Mouse (Mus musculus) neural tube, embryonic 14.5 days (tissue): Measurements from ENCODE around the gene Gria4. TPM values are rescaled to one million over a fixed set of nuclear protein-coding genes. Genes with fewer than 3 reads are reported as not detected.
A peak's percentile ranks its signal among the peaks of the same experiment; 100 is the strongest.

Source experiments
- ATAC-seq: fragments of 200-750 bp; cut with Nextera tagmentation; 2 replicates; pipeline ENCODE4 v1.8.0; 2017; ENCODE audit warnings: low read depth, mild to moderate bottlenecking, moderate TSS enrichment, moderate library complexity
- H3K27ac ChIP-seq: fragments of 300-500 bp; sonication (generic); 2 replicates; pipeline ENCODE4 v1.5.1; 2014; ENCODE audit warnings: low read depth, mild to moderate bottlenecking, control low read depth, low read length, moderate library complexity, mixed read lengths
- H3K27me3 ChIP-seq: fragments of 300-500 bp; sonication (generic); 2 replicates; pipeline ENCODE4 v1.6.1; 2014; ENCODE audit warnings: low read length; ENCODE audit not compliant: control insufficient read depth, insufficient read depth
- H3K36me3 ChIP-seq: fragments of 300-500 bp; sonication (generic); 2 replicates; pipeline ENCODE4 v1.6.1; 2014; ENCODE audit warnings: low read length, mixed read lengths; ENCODE audit not compliant: control insufficient read depth, insufficient read depth
- H3K4me1 ChIP-seq: fragments of 300-500 bp; sonication (generic); 2 replicates; pipeline ENCODE4 v1.6.1; 2014; ENCODE audit warnings: low read length; ENCODE audit not compliant: control insufficient read depth, insufficient read depth
- H3K4me2 ChIP-seq: fragments of 300-500 bp; sonication (generic); 2 replicates; pipeline ENCODE4 v1.6.1; 2014; ENCODE audit warnings: mild to moderate bottlenecking, low read depth, low read length, control low read depth
- H3K4me3 ChIP-seq: fragments of 300-500 bp; sonication (generic); 2 replicates; pipeline ENCODE4 v1.5.1; 2014; ENCODE audit warnings: low read depth, low read length, control low read depth, mixed read lengths
- H3K9ac ChIP-seq: fragments of 300-500 bp; sonication (generic); replicated peaks from 2 replicates; pipeline ENCODE4 v1.6.1; 2014; ENCODE audit warnings: low read depth, mild to moderate bottlenecking, control low read depth, low read length, mixed read lengths
- H3K9me3 ChIP-seq: fragments of 300-500 bp; sonication (generic); 2 replicates; pipeline ENCODE4 v1.6.1; 2016; ENCODE audit warnings: low read length; ENCODE audit not compliant: control insufficient read depth
- WGBS: fragments of 180-500 bp; shearing (Covaris S2); extraction: QIAGEN DNeasy Blood & Tissue Kit; methylation state at CpG from one replicate; pipeline ENCODE4 v1.1.7; 2014; 5-methylcytosine and 5-hydroxymethylcytosine counted together
- polyA plus RNA-seq: library from polyadenylated mRNA; unstranded; fragments of >200 nt; fragmentation: Nextera tagmentation; extraction: Ambion mirVana; gene quantifications from 2 replicates; pipeline ENCODE4 v1.2.1, GENCODE M21; 2014

Gria4 gene
- polyA plus RNA-seq, 1 experiment from 2014 or later, result 72.8 TPM

GRCm38 (mm10) chr9:4631910-4632309, 164.1 kb downstream of the Gria4 start:
- Histone ChIP-seq H3K4me3 (no peak overlapping the region), H3K4me1 (no peaks in the 10 kb centered on the region), H3K27me3 (no peaks in the 10 kb centered on the region), H3K4me2 (no peak overlapping the region), H3K9ac (no peak overlapping the region), H3K9me3 (no peaks in the 10 kb centered on the region), H3K36me3 (no peaks in the 10 kb centered on the region), H3K27ac (no peak overlapping the region)
- WGBS, result 85% methylated on average over 4 of the region's 4 CpGs
- no peak for ATAC-seq

GRCm38 (mm10) chr9:4615286-4615685, 180.7 kb downstream of the Gria4 start:
- Histone ChIP-seq H3K9ac (no peak overlapping the region), H3K27me3 (no peaks in the 10 kb centered on the region), H3K4me3 (no peak overlapping the region), H3K27ac (no peak overlapping the region), H3K4me2 (no peak overlapping the region), H3K9me3 (no peaks in the 10 kb centered on the region), H3K36me3 (no peaks in the 10 kb centered on the region), H3K4me1 (no peaks in the 10 kb centered on the region)
- no peak for ATAC-seq

GRCm38 (mm10) chr9:4605354-4605753, 190.7 kb downstream of the Gria4 start:
- 50% methylated on average over 3 of the region's 3 CpGs for WGBS
- Histone ChIP-seq H3K4me1 (no peaks in the 10 kb centered on the region), H3K9ac (no peak overlapping the region), H3K27me3 (no peaks in the 10 kb centered on the region), H3K4me3 (no peak overlapping the region), H3K4me2 (no peak overlapping the region), H3K36me3 (no peaks in the 10 kb centered on the region), H3K27ac (no peak overlapping the region), H3K9me3 (no peaks in the 10 kb centered on the region)
- ATAC-seq, result peak; percentile 49; the same call in 1 of the 2 replicates

- Histone ChIP-seq H3K9ac (no peak overlapping the region), H3K36me3 (no peaks in the 10 kb centered on the region), H3K4me2 (no peak overlapping the region), H3K9me3 (no peaks in the 10 kb centered on the region), H3K27ac (no peak overlapping the region), H3K4me1 (no peaks in the 10 kb centered on the region), H3K4me3 (no peak overlapping the region), H3K27me3 (no peaks in the 10 kb centered on the region)
- ATAC-seq, result no peak
Measured at GRCm38 (mm10) chr9:4604236-4604635, 191.8 kb downstream of the Gria4 start.

- H3K4me2 ChIP-seq, result no peak overlapping the region
- no peak overlapping the region for H3K4me3 ChIP-seq
- ATAC-seq, result no peak
- H3K9me3 ChIP-seq, result no peaks in the 10 kb centered on the region
- H3K27ac ChIP-seq, result no peak overlapping the region
- 90% methylated on average over 2 of the region's 2 CpGs for WGBS
- no peaks in the 10 kb centered on the region for H3K27me3 ChIP-seq
- no peak overlapping the region for H3K9ac ChIP-seq
- H3K4me1 ChIP-seq, result no peaks in the 10 kb centered on the region
- H3K36me3 ChIP-seq, result no peaks in the 10 kb centered on the region
Measured at GRCm38 (mm10) chr9:4601788-4602187, 194.2 kb downstream of the Gria4 start.

GRCm38 (mm10) chr9:4573596-4573995, 222.4 kb downstream of the Gria4 start:
- Histone ChIP-seq H3K9me3 (no peaks in the 10 kb centered on the region), H3K27me3 (no peaks in the 10 kb centered on the region), H3K9ac (no peak overlapping the region), H3K4me1 (no peaks in the 10 kb centered on the region), H3K27ac (no peak overlapping the region), H3K36me3 (no peaks in the 10 kb centered on the region), H3K4me3 (no peak overlapping the region), H3K4me2 (no peak overlapping the region)
- no peak for ATAC-seq
- 79% methylated on average over 5 of the region's 5 CpGs for WGBS

- Histone ChIP-seq H3K4me2 (no peak overlapping the region), H3K27me3 (no peaks in the 10 kb centered on the region), H3K36me3 (no peaks in the 10 kb centered on the region), H3K27ac (no peak overlapping the region), H3K9ac (no peak overlapping the region), H3K4me1 (no peaks in the 10 kb centered on the region), H3K9me3 (no peaks in the 10 kb centered on the region), H3K4me3 (no peak overlapping the region)
- no peak for ATAC-seq
- 83% methylated on average over 4 of the region's 4 CpGs for WGBS
Measured at GRCm38 (mm10) chr9:4555415-4555959, 240.5 kb downstream of the Gria4 start.

- no peaks in the 10 kb centered on the region for H3K36me3 ChIP-seq
- H3K9ac ChIP-seq, result no peak overlapping the region
- 91% methylated on average over 1 of the region's 1 CpGs for WGBS
- ATAC-seq, result no peak
- no peak overlapping the region for H3K27ac ChIP-seq
- H3K9me3 ChIP-seq, result no peaks in the 10 kb centered on the region
- H3K27me3 ChIP-seq, result no peaks in the 10 kb centered on the region
- H3K4me2 ChIP-seq, result no peak overlapping the region
- H3K4me1 ChIP-seq, result no peaks in the 10 kb centered on the region
- no peak overlapping the region for H3K4me3 ChIP-seq
Measured at GRCm38 (mm10) chr9:4539218-4539617, 256.8 kb downstream of the Gria4 start.

GRCm38 (mm10) chr9:4536514-4537150, 259.4 kb downstream of the Gria4 start:
- Histone ChIP-seq H3K4me1 (no peaks in the 10 kb centered on the region), H3K27me3 (no peaks in the 10 kb centered on the region), H3K27ac (no peak overlapping the region), H3K4me3 (no peak overlapping the region), H3K36me3 (no peaks in the 10 kb centered on the region), H3K9ac (no peak overlapping the region), H3K9me3 (no peaks in the 10 kb centered on the region), H3K4me2 (no peak overlapping the region)
- 90% methylated on average over 6 of the region's 6 CpGs for whole genome bisulfite sequencing
- ATAC-seq, result peak; percentile 76
